Mouse (Mus musculus): ENCODE results near the gene Phf11a. TPM values are rescaled to one million over a fixed set of nuclear protein-coding genes. Genes with fewer than 3 reads are reported as not detected.
"Not testable (repeated sequence)": the region's sequence is repeated elsewhere in the genome, so short reads cannot be mapped to it uniquely, and the experiment has no call there.

Gene Phf11a
- total RNA-seq, 1 experiment: 0.76 TPM

GRCm38 (mm10) chr14:59274961-59275360 lies 22.4 kb downstream of the Phf11a start:
- H3K27ac ChIP-seq (ENCODE audit: insufficient read depth, low read depth, low read length, poor library complexity, severe bottlenecking); H3K4me3 ChIP-seq (ENCODE audit: insufficient read depth in 1 of 2, low read depth in 1 of 2, low read length in 2 of 2, poor library complexity in 1 of 2, severe bottlenecking in 1 of 2); in situ Hi-C loops (cut with MboI; ENCODE audit: low sequenced_read_pairs in 2 of 2, unreplicated experiment in 2 of 2); H3K9me3 ChIP-seq (ENCODE audit: control insufficient read depth, insufficient read depth, low read depth, low read length); H3K36me3 ChIP-seq (ENCODE audit: control insufficient read depth, insufficient read depth, low read length, poor library complexity, severe bottlenecking); H3K4me1 ChIP-seq (ENCODE audit: control insufficient read depth in 2 of 2, insufficient read depth in 2 of 2, low read length in 2 of 2, poor library complexity in 1 of 2); H3K9ac ChIP-seq (ENCODE audit: insufficient read depth, low read depth, low read length, poor library complexity, severe bottlenecking); DNase-seq (ENCODE audit: low read depth, low spot score): not testable (repeated sequence)

GRCm38 (mm10) chr14:59260056-59260455 lies 37.3 kb downstream of the Phf11a start, which contains the start of gene Gm6904:
Gene Gm6904, minus strand, starts transcription at chr14:59260216.
- Histone ChIP-seq H3K4me3 (ENCODE audit: insufficient read depth in 1 of 2, low read depth in 1 of 2, low read length in 2 of 2, poor library complexity in 1 of 2, severe bottlenecking in 1 of 2) (no peak within 1 kb of the TSS), H3K4me1 (ENCODE audit: control insufficient read depth in 2 of 2, insufficient read depth in 2 of 2, low read length in 2 of 2, poor library complexity in 1 of 2) (no peaks in the 10 kb centered on the region), H3K9ac (ENCODE audit: insufficient read depth, low read depth, low read length, poor library complexity, severe bottlenecking) (no peak within 1 kb of the TSS), H3K9me3 (ENCODE audit: control insufficient read depth, insufficient read depth, low read depth, low read length) (no peaks in the 10 kb centered on the region), H3K36me3 (ENCODE audit: control insufficient read depth, insufficient read depth, low read length, poor library complexity, severe bottlenecking) (no peaks in the 10 kb centered on the region), H3K27ac (ENCODE audit: insufficient read depth, low read depth, low read length, poor library complexity, severe bottlenecking) (no peak within 1 kb of the TSS)
- DNase-seq (ENCODE audit: low read depth, low spot score): no peak
- in situ Hi-C loops (cut with MboI; ENCODE audit: low sequenced_read_pairs in 2 of 2, unreplicated experiment in 2 of 2): no loop called here
- TF ChIP-seq HCFC1 (IDR thresholded peaks at IDR 0.05; ENCODE audit: borderline replicate concordance, insufficient read depth, low read length) (no peak), CHD2 (IDR thresholded peaks at IDR 0.05; ENCODE audit: low read depth, low read length) (no peak), ZC3H11A (IDR thresholded peaks at IDR 0.05; ENCODE audit: borderline replicate concordance, low read depth, low read length) (no peak), MAFK (IDR thresholded peaks at IDR 0.05; ENCODE audit: insufficient read depth, low read depth, low read length) (no peak), ZNF384 (IDR thresholded peaks at IDR 0.05; ENCODE audit: low read depth, low read length) (no peak)

GRCm38 (mm10) chr14:59255861-59256260 lies 41.5 kb downstream of the Phf11a start:
- DNase-seq (ENCODE audit: low read depth, low spot score); in situ Hi-C loops (cut with MboI; ENCODE audit: low sequenced_read_pairs in 2 of 2, unreplicated experiment in 2 of 2); H3K27ac ChIP-seq (ENCODE audit: insufficient read depth, low read depth, low read length, poor library complexity, severe bottlenecking); H3K4me3 ChIP-seq (ENCODE audit: insufficient read depth in 1 of 2, low read depth in 1 of 2, low read length in 2 of 2, poor library complexity in 1 of 2, severe bottlenecking in 1 of 2); H3K9me3 ChIP-seq (ENCODE audit: control insufficient read depth, insufficient read depth, low read depth, low read length); H3K9ac ChIP-seq (ENCODE audit: insufficient read depth, low read depth, low read length, poor library complexity, severe bottlenecking); H3K36me3 ChIP-seq (ENCODE audit: control insufficient read depth, insufficient read depth, low read length, poor library complexity, severe bottlenecking); H3K4me1 ChIP-seq (ENCODE audit: control insufficient read depth in 2 of 2, insufficient read depth in 2 of 2, low read length in 2 of 2, poor library complexity in 1 of 2): not testable (repeated sequence)

- H3K27ac ChIP-seq (ENCODE audit: insufficient read depth, low read depth, low read length, poor library complexity, severe bottlenecking); H3K4me3 ChIP-seq (ENCODE audit: insufficient read depth in 1 of 2, low read depth in 1 of 2, low read length in 2 of 2, poor library complexity in 1 of 2, severe bottlenecking in 1 of 2); in situ Hi-C loops (cut with MboI; ENCODE audit: low sequenced_read_pairs in 2 of 2, unreplicated experiment in 2 of 2); H3K9ac ChIP-seq (ENCODE audit: insufficient read depth, low read depth, low read length, poor library complexity, severe bottlenecking); H3K36me3 ChIP-seq (ENCODE audit: control insufficient read depth, insufficient read depth, low read length, poor library complexity, severe bottlenecking); H3K4me1 ChIP-seq (ENCODE audit: control insufficient read depth in 2 of 2, insufficient read depth in 2 of 2, low read length in 2 of 2, poor library complexity in 1 of 2); DNase-seq (ENCODE audit: low read depth, low spot score); H3K9me3 ChIP-seq (ENCODE audit: control insufficient read depth, insufficient read depth, low read depth, low read length): not testable (repeated sequence)
Measured at GRCm38 (mm10) chr14:59250350-59250749, 47.0 kb downstream of the Phf11a start.

- no peak for DNase-seq (ENCODE audit: low read depth, low spot score)
- H3K4me3 ChIP-seq (ENCODE audit: insufficient read depth in 1 of 2, low read depth in 1 of 2, low read length in 2 of 2, poor library complexity in 1 of 2, severe bottlenecking in 1 of 2): no peak overlapping the region
- H3K9me3 ChIP-seq (ENCODE audit: control insufficient read depth, insufficient read depth, low read depth, low read length): no peaks in the 10 kb centered on the region
- no peak overlapping the region for H3K27ac ChIP-seq (ENCODE audit: insufficient read depth, low read depth, low read length, poor library complexity, severe bottlenecking)
- no peak overlapping the region for H3K9ac ChIP-seq (ENCODE audit: insufficient read depth, low read depth, low read length, poor library complexity, severe bottlenecking)
- in situ Hi-C loops (cut with MboI; ENCODE audit: low sequenced_read_pairs in 2 of 2, unreplicated experiment in 2 of 2): no loop called here
- H3K36me3 ChIP-seq (ENCODE audit: control insufficient read depth, insufficient read depth, low read length, poor library complexity, severe bottlenecking): peaks cover 27% of the 10 kb centered on the region
- no peaks in the 10 kb centered on the region for H3K4me1 ChIP-seq (ENCODE audit: control insufficient read depth in 2 of 2, insufficient read depth in 2 of 2, low read length in 2 of 2, poor library complexity in 1 of 2)
- TF ChIP-seq HCFC1 (IDR thresholded peaks at IDR 0.05; ENCODE audit: borderline replicate concordance, insufficient read depth, low read length): no peak
- TF ChIP-seq CHD2 (IDR thresholded peaks at IDR 0.05; ENCODE audit: low read depth, low read length): no peak
- no peak for TF ChIP-seq ZNF384 (IDR thresholded peaks at IDR 0.05; ENCODE audit: low read depth, low read length)
- no peak for TF ChIP-seq ZC3H11A (IDR thresholded peaks at IDR 0.05; ENCODE audit: borderline replicate concordance, low read depth, low read length)
- TF ChIP-seq MAFK (IDR thresholded peaks at IDR 0.05; ENCODE audit: insufficient read depth, low read depth, low read length): no peak
Measured at GRCm38 (mm10) chr14:59233635-59234034, 63.7 kb downstream of the Phf11a start.
